Mouse (Mus musculus) midbrain, embryonic 15.5 days (tissue): Measurements from ENCODE around the gene Utf1. TPM values are rescaled to one million over a fixed set of nuclear protein-coding genes. Genes with fewer than 3 reads are reported as not detected.

Source experiments
- ATAC-seq: fragments of 200-750 bp; cut with Nextera tagmentation; replicated peaks from 2 replicates; pipeline ENCODE4 v1.8.0; 2017; ENCODE audit warnings: moderate TSS enrichment
- H3K27ac ChIP-seq: fragments of 300-500 bp; sonication (generic); 2 replicates; pipeline ENCODE4 v1.5.1; 2015; ENCODE audit warnings: mild to moderate bottlenecking, inconsistent platforms
- H3K27me3 ChIP-seq: fragments of 300-500 bp; sonication (generic); replicated peaks from 2 replicates; pipeline ENCODE4 v1.6.1; 2015; ENCODE audit warnings: inconsistent platforms
- H3K36me3 ChIP-seq: fragments of 300-500 bp; sonication (generic); replicated peaks from 2 replicates; pipeline ENCODE4 v1.6.1; 2015; ENCODE audit warnings: inconsistent platforms
- H3K4me1 ChIP-seq: fragments of 300-500 bp; sonication (generic); 2 replicates; pipeline ENCODE4 v1.6.1; 2015; ENCODE audit warnings: inconsistent platforms
- H3K4me2 ChIP-seq: fragments of 300-500 bp; sonication (generic); 2 replicates; pipeline ENCODE4 v1.6.1; 2015; ENCODE audit warnings: inconsistent platforms, mild to moderate bottlenecking, moderate library complexity
- H3K4me3 ChIP-seq: fragments of 300-500 bp; sonication (generic); 2 replicates; pipeline ENCODE4 v1.5.1; 2015; ENCODE audit warnings: mild to moderate bottlenecking, inconsistent platforms
- H3K9ac ChIP-seq: fragments of 300-500 bp; sonication (generic); 2 replicates; pipeline ENCODE4 v1.6.1; 2015; ENCODE audit warnings: mild to moderate bottlenecking, inconsistent platforms
- H3K9me3 ChIP-seq: fragments of 300-500 bp; sonication (generic); 2 replicates; pipeline ENCODE4 v1.6.1; 2016; ENCODE audit warnings: inconsistent platforms
- WGBS: fragments of 180-500 bp; shearing (Covaris S2); methylation state at CpG from one replicate; pipeline ENCODE4 v1.1.7; 2015; ENCODE audit warnings: mixed read lengths; 5-methylcytosine and 5-hydroxymethylcytosine counted together
- polyA plus RNA-seq: library from polyadenylated mRNA; unstranded; fragments of >200 nt; fragmentation: Nextera tagmentation; extraction: Ambion mirVana; gene quantifications from 2 replicates; pipeline ENCODE4 v1.2.1, GENCODE M21; 2015

Gene Utf1
- polyA plus RNA-seq, 1 experiment from 2014 or later = not detected

DNA sequence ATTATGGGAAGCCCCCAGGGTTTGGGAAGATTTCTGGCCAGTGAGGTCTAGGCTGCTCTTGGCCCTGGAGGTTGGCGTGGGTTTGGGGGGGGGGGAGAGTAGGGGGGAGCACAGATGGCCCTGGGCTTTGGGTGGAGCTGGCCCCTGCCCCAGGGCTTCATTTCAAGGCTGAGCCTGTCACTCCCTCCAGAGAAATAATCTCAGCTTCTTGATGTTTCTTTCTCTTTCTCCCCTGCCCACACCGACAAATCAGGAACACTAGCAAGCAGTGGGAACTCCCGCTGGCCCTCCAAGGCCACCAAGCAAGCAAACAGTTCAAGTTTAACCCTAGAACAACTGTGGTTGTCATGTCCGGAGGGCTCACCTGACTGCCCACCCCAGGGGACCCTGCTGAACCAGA lies 20.2 kb downstream of the Utf1 start:
- no peak for ATAC-seq
- Histone ChIP-seq H3K4me2 (no peak overlapping the region), H3K9ac (no peak overlapping the region), H3K27ac (no peak overlapping the region), H3K4me3 (no peak overlapping the region), H3K27me3 (peaks cover 8% of the 10 kb centered on the region; the same call in 1 of the 2 replicates), H3K9me3 (no peaks in the 10 kb centered on the region), H3K4me1 (no peaks in the 10 kb centered on the region), H3K36me3 (no peaks in the 10 kb centered on the region)
- WGBS = 54% methylated on average over 4 of the region's 4 CpGs

DNA sequence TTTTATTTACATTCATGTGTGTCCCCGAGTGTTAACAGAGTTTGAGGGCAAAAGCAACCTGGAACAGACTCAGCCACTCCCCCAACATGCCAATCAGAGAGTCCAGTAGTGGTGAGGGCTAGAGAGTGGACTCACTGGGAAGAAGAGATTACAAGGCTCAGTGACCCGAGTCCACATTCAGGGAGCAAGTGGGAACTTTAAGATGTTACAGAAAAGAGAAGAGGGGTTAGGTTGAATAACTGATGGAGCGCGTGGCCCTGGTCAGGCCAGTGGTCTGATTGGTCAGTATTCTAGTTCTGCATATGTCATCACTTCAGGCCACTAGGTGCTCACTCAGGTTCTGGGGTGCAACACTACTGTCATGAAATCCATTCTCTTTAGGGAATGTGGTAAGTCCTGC lies 23.6 kb downstream of the Utf1 start:
- no peak overlapping the region for H3K4me3 ChIP-seq
- no peaks in the 10 kb centered on the region for H3K36me3 ChIP-seq
- 4% methylated on average over 4 of the region's 4 CpGs for WGBS
- H3K4me1 ChIP-seq = no peaks in the 10 kb centered on the region
- H3K9me3 ChIP-seq = no peaks in the 10 kb centered on the region
- H3K27ac ChIP-seq = no peak overlapping the region
- H3K4me2 ChIP-seq = no peak overlapping the region
- ATAC-seq = no peak
- H3K9ac ChIP-seq = no peak overlapping the region
- peaks cover 9% of the 10 kb centered on the region; the same call in 1 of the 2 replicates for H3K27me3 ChIP-seq

GRCm38 (mm10) chr7:139968428-139968827 lies 24.8 kb downstream of the Utf1 start:
- peaks cover 9% of the 10 kb centered on the region; the same call in 1 of the 2 replicates for H3K27me3 ChIP-seq
- 48% methylated on average over 5 of the region's 5 CpGs for WGBS
- no peak overlapping the region for H3K4me2 ChIP-seq
- no peaks in the 10 kb centered on the region for H3K36me3 ChIP-seq
- no peak overlapping the region for H3K4me3 ChIP-seq
- no peaks in the 10 kb centered on the region for H3K4me1 ChIP-seq
- H3K9ac ChIP-seq = no peak overlapping the region
- no peak for ATAC-seq
- no peak overlapping the region for H3K27ac ChIP-seq
- no peaks in the 10 kb centered on the region for H3K9me3 ChIP-seq

- H3K4me3 ChIP-seq = no peak overlapping the region
- no peak for ATAC-seq
- no peak overlapping the region for H3K9ac ChIP-seq
- WGBS = 28% methylated on average over 10 of the region's 10 CpGs
- peaks cover 9% of the 10 kb centered on the region; the same call in 1 of the 2 replicates for H3K27me3 ChIP-seq
- H3K4me1 ChIP-seq = no peaks in the 10 kb centered on the region
- no peaks in the 10 kb centered on the region for H3K36me3 ChIP-seq
- no peaks in the 10 kb centered on the region for H3K9me3 ChIP-seq
- H3K4me2 ChIP-seq = no peak overlapping the region
- H3K27ac ChIP-seq = no peak overlapping the region
Measured at GRCm38 (mm10) chr7:139969348-139970130, 25.9 kb downstream of the Utf1 start.

DNA sequence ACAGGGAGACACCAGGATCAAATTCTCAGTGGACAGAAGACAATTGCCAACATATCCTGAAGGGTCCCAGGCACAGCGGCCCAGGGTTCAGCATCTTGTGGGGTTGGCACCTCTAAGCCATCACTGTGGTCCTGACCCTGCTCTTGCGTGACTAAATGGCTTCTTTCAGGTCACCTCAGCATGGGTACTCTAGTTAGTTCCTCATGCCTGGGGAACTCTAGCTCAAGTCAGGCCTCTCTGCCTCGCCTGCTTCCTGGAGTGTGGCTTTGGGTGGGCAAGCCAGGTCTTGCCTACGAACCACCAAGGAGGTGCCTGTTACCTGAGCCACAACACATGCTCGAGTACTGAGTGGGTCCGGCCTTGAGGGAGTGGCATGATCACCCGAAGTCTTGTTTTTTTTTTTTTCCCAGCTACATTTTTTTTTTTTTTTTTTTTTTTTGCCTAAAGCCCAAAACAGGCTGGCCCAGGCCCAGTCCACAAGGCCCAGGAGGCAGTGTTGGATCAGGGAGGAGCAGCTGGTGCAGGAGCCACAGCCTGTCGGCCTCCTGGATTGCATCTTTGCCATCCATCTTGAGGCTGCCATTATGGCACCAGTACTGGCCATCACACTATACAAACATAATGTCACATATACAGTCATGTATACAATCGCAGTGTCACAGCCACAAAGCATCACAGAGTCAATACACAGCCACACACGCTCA lies 26.8 kb downstream of the Utf1 start:
- 87% methylated on average over 10 of the region's 10 CpGs for WGBS
- Histone ChIP-seq H3K4me3 (no peak overlapping the region), H3K4me2 (no peak overlapping the region), H3K4me1 (no peaks in the 10 kb centered on the region), H3K9me3 (no peaks in the 10 kb centered on the region), H3K36me3 (no peaks in the 10 kb centered on the region), H3K9ac (no peak overlapping the region), H3K27me3 (peaks cover 9% of the 10 kb centered on the region; the same call in 1 of the 2 replicates), H3K27ac (no peak overlapping the region)
- ATAC-seq = no peak

DNA sequence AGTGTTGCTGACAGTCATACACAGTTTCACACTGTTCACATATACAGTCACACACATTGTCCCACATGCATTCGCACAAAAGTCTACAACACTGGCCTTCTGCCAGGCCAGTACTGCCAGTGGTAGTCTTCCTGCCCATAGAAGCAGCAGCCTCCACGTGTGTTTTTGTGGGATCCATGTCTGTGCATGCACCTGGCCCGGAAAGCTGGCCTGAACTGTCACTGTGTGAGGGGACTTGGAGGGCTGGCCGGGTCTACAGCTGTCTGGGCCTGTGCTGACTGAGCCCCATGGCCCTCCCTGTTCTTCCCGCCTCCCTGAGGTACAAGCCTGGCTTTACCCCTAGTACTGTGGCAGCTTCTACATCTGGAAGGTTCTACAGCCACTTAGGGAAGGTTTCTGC lies 27.4 kb downstream of the Utf1 start:
- Histone ChIP-seq H3K9ac (no peak overlapping the region), H3K4me1 (no peaks in the 10 kb centered on the region), H3K27ac (no peak overlapping the region), H3K9me3 (no peaks in the 10 kb centered on the region), H3K36me3 (no peaks in the 10 kb centered on the region), H3K27me3 (peaks cover 9% of the 10 kb centered on the region; the same call in 1 of the 2 replicates), H3K4me2 (no peak overlapping the region), H3K4me3 (no peak overlapping the region)
- WGBS = 77% methylated on average over 5 of the region's 5 CpGs
- ATAC-seq = no peak

DNA sequence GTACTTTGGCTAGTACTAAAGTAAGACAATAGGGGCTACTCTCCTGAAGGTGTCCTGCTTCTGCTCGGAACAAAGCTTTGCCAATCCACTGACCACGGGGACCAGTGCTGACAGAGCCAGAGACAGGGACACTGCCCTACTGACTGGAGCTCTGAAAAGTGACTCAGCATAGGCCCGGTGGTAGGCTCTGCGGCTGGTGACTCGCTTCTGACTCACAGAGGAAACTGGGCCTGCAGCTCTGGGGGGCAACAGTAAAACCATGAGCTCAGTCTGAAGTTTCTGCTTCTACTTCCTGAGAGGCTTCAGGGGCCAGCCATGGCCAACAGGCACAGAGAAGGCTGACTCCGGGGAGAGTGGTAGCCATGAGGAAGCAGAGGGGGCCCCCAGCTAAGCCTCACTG lies 27.8 kb downstream of the Utf1 start:
- Histone ChIP-seq H3K36me3 (no peaks in the 10 kb centered on the region), H3K27ac (no peak overlapping the region), H3K4me3 (no peak overlapping the region), H3K27me3 (peaks cover 9% of the 10 kb centered on the region; the same call in 1 of the 2 replicates), H3K4me2 (no peak overlapping the region), H3K4me1 (no peaks in the 10 kb centered on the region), H3K9me3 (no peaks in the 10 kb centered on the region), H3K9ac (no peak overlapping the region)
- no peak for ATAC-seq
- 71% methylated on average over 6 of the region's 6 CpGs for WGBS

DNA sequence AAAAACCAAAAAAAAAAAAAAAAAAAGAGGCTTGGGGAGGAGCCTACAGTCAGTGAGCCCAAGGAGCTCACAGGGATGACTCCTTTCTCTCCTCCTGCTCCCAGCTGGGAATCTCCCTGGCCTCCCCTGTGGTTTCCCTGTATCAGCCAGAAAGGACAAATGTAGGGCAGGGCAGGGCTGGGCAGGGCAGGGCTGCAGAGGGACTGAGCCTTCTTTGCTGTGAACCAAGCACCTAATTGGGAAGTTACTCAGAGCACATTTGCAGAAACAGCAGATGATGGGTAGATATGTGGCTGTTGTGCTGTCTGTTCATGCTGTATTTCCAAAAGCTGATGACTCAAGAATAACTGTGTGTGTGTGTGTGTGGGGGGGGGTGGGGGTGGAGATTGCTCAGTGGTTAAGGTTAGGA lies 29.3 kb downstream of the Utf1 start:
- peaks cover 12% of the 10 kb centered on the region; the same call in 1 of the 2 replicates for H3K27me3 ChIP-seq
- no peak overlapping the region for H3K4me2 ChIP-seq
- peaks cover under 1% of the 10 kb centered on the region; the same call in 1 of the 2 replicates for H3K4me1 ChIP-seq
- no peak overlapping the region for H3K4me3 ChIP-seq
- H3K36me3 ChIP-seq = no peaks in the 10 kb centered on the region
- no peaks in the 10 kb centered on the region for H3K9me3 ChIP-seq
- no peak for ATAC-seq
- H3K27ac ChIP-seq = no peak overlapping the region
- no peak overlapping the region for H3K9ac ChIP-seq

DNA sequence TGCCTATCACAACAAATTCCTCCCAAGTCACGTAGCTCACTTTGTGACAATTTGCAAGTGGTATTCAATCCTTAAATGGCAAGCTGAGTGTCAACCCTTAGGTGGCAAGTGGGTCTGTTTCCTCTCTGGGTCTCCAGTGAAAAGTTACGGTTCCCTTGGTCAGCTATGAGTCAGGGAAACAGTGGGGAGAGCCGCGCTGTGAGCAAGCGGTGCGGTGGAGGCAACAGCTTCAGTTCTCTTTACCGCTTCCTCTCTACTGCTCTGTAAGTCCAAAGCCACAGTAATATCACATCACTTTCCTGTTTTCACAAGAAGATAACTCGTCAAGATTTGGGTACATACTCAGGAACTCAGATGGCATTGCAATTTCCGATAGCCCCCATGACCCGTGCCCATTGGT lies 30.7 kb downstream of the Utf1 start:
- H3K9ac ChIP-seq = no peak overlapping the region
- H3K27me3 ChIP-seq = peaks cover 3% of the 10 kb centered on the region; the same call in 1 of the 2 replicates
- no peak overlapping the region for H3K4me2 ChIP-seq
- no peak overlapping the region for H3K27ac ChIP-seq
- peaks cover 11% of the 10 kb centered on the region for H3K4me1 ChIP-seq
- no peak for ATAC-seq
- no peaks in the 10 kb centered on the region for H3K9me3 ChIP-seq
- no peak overlapping the region for H3K4me3 ChIP-seq
- no peaks in the 10 kb centered on the region for H3K36me3 ChIP-seq
- 87% methylated on average over 10 of the region's 10 CpGs for WGBS

DNA sequence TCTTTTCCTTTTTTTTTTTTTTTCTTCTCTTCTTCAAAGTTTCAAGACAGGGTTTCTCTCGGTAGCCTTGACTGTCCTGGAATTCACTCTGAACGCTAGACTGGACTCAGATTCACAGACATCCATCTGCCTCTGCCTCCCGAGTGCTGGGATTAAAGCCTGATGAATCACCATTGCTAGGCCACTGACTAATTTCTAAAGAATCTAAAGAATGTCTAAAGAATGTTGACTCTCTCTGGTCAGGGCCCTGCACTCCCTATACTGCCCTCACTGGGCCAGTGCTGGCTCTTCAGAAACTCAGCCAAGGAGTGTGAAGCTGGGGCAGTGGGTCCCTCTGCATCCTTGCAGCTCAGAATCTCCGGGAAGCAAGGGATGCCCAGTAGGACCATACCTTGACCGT lies 31.9 kb downstream of the Utf1 start:
- Histone ChIP-seq H3K9me3 (no peaks in the 10 kb centered on the region), H3K9ac (no peak overlapping the region), H3K27me3 (peaks cover 3% of the 10 kb centered on the region; the same call in 1 of the 2 replicates), H3K4me1 (peaks cover 12% of the 10 kb centered on the region), H3K27ac (no peak overlapping the region), H3K4me2 (no peak overlapping the region), H3K4me3 (no peak overlapping the region), H3K36me3 (no peaks in the 10 kb centered on the region)
- WGBS = 59% methylated on average over 5 of the region's 5 CpGs
- ATAC-seq = no peak

DNA sequence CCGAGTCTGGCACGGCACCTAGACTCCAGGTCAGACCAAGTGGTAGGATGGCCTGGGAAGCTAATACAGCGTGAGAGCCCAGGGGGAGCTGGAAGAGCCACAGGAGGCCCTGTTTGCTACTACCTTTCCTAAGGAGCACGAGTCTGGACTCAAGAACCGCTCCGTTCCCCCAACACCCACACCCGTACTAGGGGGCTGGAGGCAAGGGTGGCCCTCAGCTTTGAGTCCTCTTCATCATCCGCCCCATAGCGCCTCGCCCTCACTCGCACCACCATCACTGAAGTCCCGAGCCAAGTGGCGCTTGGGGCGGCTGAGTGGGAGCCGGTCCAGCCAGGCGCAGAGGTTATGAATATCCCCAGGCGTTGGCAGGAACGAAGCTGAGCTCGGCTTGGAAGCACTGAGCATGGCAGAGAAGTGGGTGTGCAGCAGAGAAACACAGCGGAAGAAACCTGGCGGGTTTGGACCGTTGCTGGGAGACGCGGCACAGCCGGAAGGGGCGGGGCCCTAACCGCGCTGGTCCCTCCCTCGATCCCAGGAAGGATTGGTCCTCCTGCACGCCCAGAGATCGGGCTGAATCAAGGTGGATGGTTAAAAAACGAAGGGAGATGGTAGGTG lies 34.8 kb downstream of the Utf1 start, which contains the start of gene 6430531B16Rik:
Gene 6430531B16Rik, minus strand, starts transcription at position 478 of the 615 bp plus-strand sequence.
- H3K36me3 ChIP-seq = no peaks in the 10 kb centered on the region
- H3K27me3 ChIP-seq = peaks cover 3% of the 10 kb centered on the region; the same call in 1 of the 2 replicates
- H3K9me3 ChIP-seq = no peaks in the 10 kb centered on the region
- peak within 1 kb of the TSS; percentile 92 for H3K4me2 ChIP-seq
- H3K4me1 ChIP-seq = peaks cover 12% of the 10 kb centered on the region
- peak; percentile 97 for ATAC-seq
- H3K4me3 ChIP-seq = peak within 1 kb of the TSS; percentile 59
- 3% methylated on average over 32 of the region's 32 CpGs for WGBS
- H3K9ac ChIP-seq = peak within 1 kb of the TSS; percentile 63
- peak within 1 kb of the TSS; percentile 64 for H3K27ac ChIP-seq

GRCm38 (mm10) chr7:139979011-139979719 lies 35.6 kb downstream of the Utf1 start:
- peak; percentile 66 for ATAC-seq
- peak overlapping the region; percentile 55 for H3K27ac ChIP-seq
- peak overlapping the region; percentile 92 for H3K4me2 ChIP-seq
- WGBS = 42% methylated on average over 13 of the region's 13 CpGs
- peaks cover 3% of the 10 kb centered on the region; the same call in 1 of the 2 replicates for H3K27me3 ChIP-seq
- H3K4me3 ChIP-seq = peak overlapping the region; percentile 59
- H3K9me3 ChIP-seq = no peaks in the 10 kb centered on the region
- H3K36me3 ChIP-seq = no peaks in the 10 kb centered on the region
- peak overlapping the region; percentile 63 for H3K9ac ChIP-seq
- H3K4me1 ChIP-seq = peaks cover 12% of the 10 kb centered on the region
